Comparison of ENCODE assay signal across 7 mouse cellular contexts in the genomic region with DNA sequence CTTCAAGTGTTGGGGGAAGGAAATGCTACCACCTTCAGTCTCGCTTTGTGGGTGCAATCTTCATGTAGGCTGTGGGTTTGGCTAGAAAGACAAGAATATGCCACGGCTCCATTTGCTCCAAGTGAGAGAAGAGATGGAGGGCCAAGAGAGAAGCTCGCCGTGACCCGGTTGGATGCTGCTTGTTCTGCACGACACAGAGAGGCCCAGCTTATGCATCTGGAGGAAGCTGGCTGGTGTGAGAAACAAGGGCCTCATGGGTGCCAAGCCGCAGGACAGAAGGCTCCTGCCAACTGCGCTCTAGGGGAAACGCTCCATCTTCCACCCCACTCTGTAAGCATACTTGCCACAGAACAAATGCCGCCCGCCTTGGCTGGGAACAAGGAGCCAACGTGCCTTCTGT.
"Had no signal": no experiment of that assay in that cellular context is flagged by ENCODE, and none has a peak within 500 bp of the region (broad histone marks: within the 10 kb centered on the region; RNA-seq: fewer than 3 reads in every experiment).

No protein-coding gene starts in this region.

- DNase-seq: kidney, adult 18-20 months; kidney, postnatal 14 days; lung, embryonic 14.5 days; lung, postnatal 14 days; spleen, adult 18-20 months; thymus, adult 2 months; thymus, postnatal 25 days had no signal
